Mouse (Mus musculus) midbrain, embryonic 13.5 days (tissue): ENCODE data around the gene Uqcrc1. TPM values are rescaled to one million over a fixed set of nuclear protein-coding genes. Genes with fewer than 3 reads are reported as not detected.

ENCODE experiments used
- ATAC-seq: fragments of 200-750 bp; cut with Nextera tagmentation; 2 replicates; pipeline ENCODE4 v1.8.0; 2017; ENCODE audit warnings: mild to moderate bottlenecking, moderate TSS enrichment, moderate library complexity
- H3K27ac ChIP-seq: fragments of 300-500 bp; sonication (generic); 2 replicates; pipeline ENCODE4 v1.5.1; 2015; ENCODE audit warnings: inconsistent platforms, mild to moderate bottlenecking, moderate library complexity
- H3K27me3 ChIP-seq: fragments of 300-500 bp; sonication (generic); 2 replicates; pipeline ENCODE4 v1.6.1; 2015; ENCODE audit warnings: mild to moderate bottlenecking, inconsistent platforms
- H3K36me3 ChIP-seq: fragments of 300-500 bp; sonication (generic); 2 replicates; pipeline ENCODE4 v1.6.1; 2015; ENCODE audit warnings: mild to moderate bottlenecking, inconsistent platforms
- H3K4me1 ChIP-seq: fragments of 300-500 bp; sonication (generic); replicated peaks from 2 replicates; pipeline ENCODE4 v1.6.1; 2015; ENCODE audit warnings: inconsistent platforms
- H3K4me2 ChIP-seq: fragments of 300-500 bp; sonication (generic); replicated peaks from 2 replicates; pipeline ENCODE4 v1.6.1; 2015; ENCODE audit warnings: moderate library complexity, mild to moderate bottlenecking, inconsistent platforms
- H3K4me3 ChIP-seq: fragments of 300-500 bp; sonication (generic); replicated peaks from 2 replicates; pipeline ENCODE4 v1.5.1; 2015; ENCODE audit warnings: mild to moderate bottlenecking, inconsistent platforms
- H3K9ac ChIP-seq: fragments of 300-500 bp; sonication (generic); replicated peaks from 2 replicates; pipeline ENCODE4 v1.6.1; 2015; ENCODE audit warnings: mild to moderate bottlenecking, inconsistent platforms
- H3K9me3 ChIP-seq: fragments of 300-500 bp; sonication (generic); 2 replicates; pipeline ENCODE4 v1.6.1; 2016; ENCODE audit warnings: mild to moderate bottlenecking, inconsistent platforms
- WGBS: fragments of 180-500 bp; shearing (Covaris S2); methylation state at CpG from one replicate; pipeline ENCODE4 v1.1.7; 2015; 5-methylcytosine and 5-hydroxymethylcytosine counted together
- polyA plus RNA-seq: library from polyadenylated mRNA; unstranded; fragments of >200 nt; fragmentation: Nextera tagmentation; extraction: Ambion mirVana; gene quantifications from 2 replicates; pipeline ENCODE4 v1.2.1, GENCODE M21; 2015

Uqcrc1 gene
- polyA plus RNA-seq: 366 and 383 TPM in 2 replicates

DNA sequence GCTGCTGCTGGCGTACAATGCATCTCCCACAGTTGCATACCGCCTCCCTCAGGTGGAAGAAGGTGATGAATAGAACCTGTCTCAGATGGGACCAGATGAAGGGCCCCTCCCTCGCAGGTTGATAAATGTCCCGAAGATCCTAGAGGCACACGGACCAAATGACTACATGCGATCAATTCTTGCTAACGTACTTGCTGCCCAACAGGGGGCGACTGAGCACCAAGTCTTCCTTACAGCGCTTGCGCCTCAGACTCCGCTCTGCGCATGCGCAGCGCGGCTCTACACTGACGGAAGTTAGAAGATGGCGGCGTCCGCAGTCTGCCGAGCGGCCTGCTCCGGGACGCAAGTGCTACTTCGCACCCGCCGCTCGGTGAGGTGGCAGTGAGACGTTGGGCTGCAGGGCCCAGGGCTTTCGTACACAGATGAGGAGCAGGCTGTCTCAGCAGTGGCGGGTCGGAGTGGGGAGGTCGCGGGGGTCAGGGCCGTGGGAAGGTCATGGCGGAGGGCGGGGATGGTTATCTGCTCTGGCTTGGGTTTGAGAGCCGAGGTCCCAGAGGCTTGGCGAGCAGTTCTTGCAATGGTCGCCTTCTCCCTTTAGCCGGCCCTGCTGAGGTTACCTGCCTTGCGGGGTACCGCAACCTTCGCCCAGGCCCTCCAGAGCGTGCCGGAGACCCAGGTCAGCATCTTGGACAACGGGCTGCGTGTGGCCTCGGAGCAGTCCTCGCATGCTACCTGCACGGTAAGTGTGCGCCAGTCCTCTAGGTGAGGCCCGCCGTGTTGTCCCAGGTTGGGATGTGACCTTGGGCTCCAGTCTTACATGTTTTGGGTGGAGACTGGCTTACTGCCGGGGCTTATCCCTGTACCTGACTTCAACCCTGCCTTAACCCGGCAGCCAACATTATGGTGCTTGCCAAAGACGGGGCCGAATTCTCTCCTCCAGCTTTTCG, at the start of gene Uqcrc1:
Gene Uqcrc1, plus strand, starts transcription at position 216 of the 947 bp plus-strand sequence.
- Histone ChIP-seq H3K4me2 (peak within 1 kb of the TSS; percentile 93), H3K4me1 (peaks cover 6% of the 10 kb centered on the region), H3K27ac (peak within 1 kb of the TSS; percentile 62), H3K9ac (peak within 1 kb of the TSS; percentile 95), H3K9me3 (no peaks in the 10 kb centered on the region), H3K4me3 (peak within 1 kb of the TSS; percentile 97), H3K27me3 (no peaks in the 10 kb centered on the region), H3K36me3 (peaks cover 32% of the 10 kb centered on the region)
- peak; percentile 91 for ATAC-seq
- 1% methylated on average over 58 of the region's 58 CpGs for WGBS

DNA sequence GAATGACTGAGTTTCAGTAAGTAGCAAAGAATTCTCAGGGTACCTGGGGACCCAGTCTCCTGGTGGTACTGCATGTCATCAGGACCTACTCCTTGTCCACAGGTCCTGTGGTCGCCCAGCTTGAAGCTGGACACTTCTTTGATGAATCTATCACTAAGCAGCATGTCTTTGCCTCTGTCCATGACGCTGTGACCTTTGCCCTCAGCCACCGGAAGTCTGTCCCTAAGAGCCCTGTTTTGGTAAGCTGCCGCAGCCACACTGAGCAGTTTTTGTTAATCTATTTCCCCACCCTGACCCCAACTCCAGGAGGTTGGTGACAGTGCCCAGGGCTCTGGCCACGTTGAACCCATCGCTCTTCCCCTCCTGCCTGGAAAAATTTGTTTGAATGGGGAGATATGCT, 24.1 kb upstream of the Uqcrc1 start:
- Histone ChIP-seq H3K27ac (no peak overlapping the region), H3K9me3 (no peaks in the 10 kb centered on the region), H3K4me2 (no peak overlapping the region), H3K4me3 (no peak overlapping the region), H3K9ac (no peak overlapping the region), H3K27me3 (no peaks in the 10 kb centered on the region), H3K36me3 (0 out of 2 replicates have a peak, but pooled peaks cover 4% of the 10 kb centered on the region), H3K4me1 (0 out of 2 replicates have a peak, but pooled peaks cover 2% of the 10 kb centered on the region)
- 68% methylated on average over 6 of the region's 6 CpGs for WGBS
- no peak for ATAC-seq

DNA sequence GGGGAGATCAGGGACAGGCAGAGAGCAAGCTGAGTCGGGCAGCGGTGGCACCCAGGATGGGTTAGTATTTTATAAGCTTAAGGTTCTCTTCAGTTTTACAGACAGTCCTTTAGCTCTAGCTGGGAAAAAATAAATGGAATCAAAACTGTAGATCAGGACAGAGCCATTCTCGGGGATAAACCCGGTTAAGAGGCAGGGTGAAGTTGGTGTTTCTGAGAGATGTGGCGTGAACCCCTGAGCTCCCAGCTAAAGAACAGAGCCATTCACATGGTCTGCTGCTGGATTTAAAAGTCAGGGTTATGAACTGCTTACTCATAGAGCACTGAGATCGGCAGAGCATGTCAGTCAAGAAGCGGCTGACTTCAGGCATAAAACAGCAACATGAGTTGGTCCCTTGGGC, 23.3 kb upstream of the Uqcrc1 start:
- Histone ChIP-seq H3K4me2 (no peak overlapping the region), H3K27ac (no peak overlapping the region), H3K9ac (no peak overlapping the region), H3K36me3 (0 out of 2 replicates have a peak, but pooled peaks cover 4% of the 10 kb centered on the region), H3K4me1 (0 out of 2 replicates have a peak, but pooled peaks cover 2% of the 10 kb centered on the region), H3K4me3 (no peak overlapping the region), H3K27me3 (no peaks in the 10 kb centered on the region), H3K9me3 (no peaks in the 10 kb centered on the region)
- 88% methylated on average over 7 of the region's 7 CpGs for WGBS
- no peak for ATAC-seq

DNA sequence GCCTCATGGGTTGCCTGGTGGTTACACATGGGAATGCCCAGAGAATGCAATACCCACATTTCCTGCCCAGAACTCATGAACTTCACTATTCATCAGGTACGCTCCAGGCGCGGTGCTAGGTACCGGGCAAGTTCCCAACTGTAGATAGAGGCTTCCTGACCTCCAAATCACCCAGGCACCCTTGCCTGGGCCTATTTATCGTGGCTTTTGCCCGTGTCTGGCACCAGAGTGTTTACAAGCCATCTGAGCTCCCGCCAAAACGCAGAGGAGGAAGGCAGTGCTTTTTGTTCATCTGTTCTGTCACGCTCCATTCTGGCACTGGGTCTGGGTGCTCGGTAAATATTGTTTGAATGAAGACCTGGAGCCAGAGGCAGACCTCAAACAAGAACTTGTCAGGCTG, 22.8 kb upstream of the Uqcrc1 start:
- Histone ChIP-seq H3K4me1 (0 out of 2 replicates have a peak, but pooled peaks cover 2% of the 10 kb centered on the region), H3K9me3 (no peaks in the 10 kb centered on the region), H3K9ac (no peak overlapping the region), H3K4me3 (no peak overlapping the region), H3K27me3 (no peaks in the 10 kb centered on the region), H3K4me2 (no peak overlapping the region), H3K27ac (no peak overlapping the region), H3K36me3 (0 out of 2 replicates have a peak, but pooled peaks cover 4% of the 10 kb centered on the region)
- WGBS: 84% methylated on average over 10 of the region's 10 CpGs
- ATAC-seq: no peak

DNA sequence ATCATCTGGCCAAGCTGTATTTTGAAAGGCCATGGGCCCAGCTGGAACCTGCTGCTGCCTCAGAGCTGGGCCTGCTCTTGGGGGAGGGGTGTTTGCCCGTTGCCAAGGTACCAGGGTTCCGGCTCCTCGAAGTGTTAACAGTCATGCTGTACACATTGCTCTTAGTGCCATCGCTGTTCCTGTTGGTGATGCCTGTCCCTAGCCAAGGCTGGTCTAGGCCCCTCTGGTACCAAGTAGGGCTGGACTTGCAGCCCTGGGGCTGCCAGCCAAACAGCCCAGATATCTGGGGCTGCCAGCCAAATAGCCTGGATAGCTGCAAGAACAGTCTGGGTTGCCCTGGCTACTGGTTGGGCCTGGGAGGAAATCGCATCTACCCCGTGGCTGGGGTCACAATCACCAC, 21.9 kb upstream of the Uqcrc1 start, which contains the start of gene Tmem89:
Gene Tmem89, plus strand, starts transcription at position 129 of the 400 bp plus-strand sequence.
- peak; percentile 72 for ATAC-seq
- 0 out of 2 replicates have a peak, but pooled peaks cover 4% of the 10 kb centered on the region for H3K36me3 ChIP-seq
- no peak within 1 kb of the TSS for H3K27ac ChIP-seq
- WGBS: 62% methylated on average over 6 of the region's 6 CpGs
- H3K4me3 ChIP-seq: no peak within 1 kb of the TSS
- peak within 1 kb of the TSS; percentile 23; the same call in 1 of the 2 replicates for H3K9ac ChIP-seq
- H3K27me3 ChIP-seq: no peaks in the 10 kb centered on the region
- H3K4me2 ChIP-seq: no peak within 1 kb of the TSS
- H3K9me3 ChIP-seq: no peaks in the 10 kb centered on the region
- 0 out of 2 replicates have a peak, but pooled peaks cover 2% of the 10 kb centered on the region for H3K4me1 ChIP-seq

DNA sequence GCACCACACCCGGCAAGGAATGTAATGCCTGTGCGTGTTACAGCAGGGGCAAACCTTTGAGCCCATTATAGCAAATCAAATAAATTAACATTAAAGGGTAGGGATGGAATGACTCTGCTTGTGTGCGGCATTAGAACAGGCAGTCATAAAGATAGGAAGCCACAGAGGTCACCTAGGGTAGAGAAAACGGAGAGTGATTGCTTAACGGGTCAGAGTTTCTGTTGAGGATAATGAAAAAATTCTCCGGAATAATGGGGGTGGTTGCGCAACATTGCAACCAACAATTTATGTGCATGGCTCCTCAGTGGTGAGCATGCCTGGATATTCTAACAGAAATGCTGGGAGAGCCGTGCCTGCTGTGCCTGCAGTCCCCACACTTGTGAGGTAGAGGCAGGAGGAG, 10.5 kb upstream of the Uqcrc1 start:
- H3K36me3 ChIP-seq: no peaks in the 10 kb centered on the region
- H3K27ac ChIP-seq: no peak overlapping the region
- no peak for ATAC-seq
- H3K4me3 ChIP-seq: no peak overlapping the region
- WGBS: 80% methylated on average over 8 of the region's 8 CpGs
- H3K9ac ChIP-seq: no peak overlapping the region
- no peaks in the 10 kb centered on the region for H3K27me3 ChIP-seq
- H3K4me2 ChIP-seq: no peak overlapping the region
- H3K9me3 ChIP-seq: no peaks in the 10 kb centered on the region
- no peaks in the 10 kb centered on the region for H3K4me1 ChIP-seq

DNA sequence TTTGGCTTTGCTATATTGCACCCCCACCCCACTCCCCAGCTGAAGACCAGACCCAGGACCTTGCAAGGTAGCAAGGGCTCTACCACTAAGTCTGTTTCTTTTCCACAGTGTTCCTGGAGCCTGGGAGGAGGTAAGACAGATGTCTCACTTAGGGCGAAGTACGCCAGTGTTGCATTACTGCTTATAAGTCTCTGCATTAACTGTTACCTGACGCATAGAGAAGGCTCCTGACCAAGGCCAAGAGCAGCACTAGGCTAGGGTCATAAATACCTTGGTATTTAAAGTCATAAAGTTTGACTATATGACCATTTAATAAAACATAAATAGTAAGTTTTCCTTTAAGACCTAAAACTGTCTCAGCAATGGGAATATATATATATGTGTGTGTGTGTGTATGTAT, 8.0 kb upstream of the Uqcrc1 start:
- Histone ChIP-seq H3K27me3 (no peaks in the 10 kb centered on the region), H3K27ac (no peak overlapping the region), H3K36me3 (no peaks in the 10 kb centered on the region), H3K9ac (no peak overlapping the region), H3K9me3 (no peaks in the 10 kb centered on the region), H3K4me2 (no peak overlapping the region), H3K4me3 (no peak overlapping the region), H3K4me1 (no peaks in the 10 kb centered on the region)
- ATAC-seq: no peak
- 88% methylated on average over 3 of the region's 3 CpGs for WGBS

DNA sequence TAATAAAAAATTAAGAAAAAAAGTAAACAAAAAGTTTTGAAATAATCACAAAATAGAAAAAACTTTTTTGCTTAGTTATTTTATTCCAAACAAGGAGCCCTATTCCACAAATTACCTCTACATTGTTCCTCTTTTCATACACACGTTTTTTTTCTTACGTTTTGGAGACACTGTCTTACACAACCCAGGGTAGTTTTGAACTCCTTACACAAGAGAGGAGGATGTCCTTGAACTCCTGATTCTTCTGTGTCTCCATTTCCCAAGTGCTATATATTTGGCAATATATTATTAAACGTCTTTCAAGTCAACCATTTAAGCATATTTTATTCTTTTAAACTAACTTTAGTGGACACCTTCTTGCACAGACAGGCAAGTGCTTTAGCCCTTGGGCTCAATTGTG, 442 bp upstream of the Uqcrc1 start:
- WGBS: 15% methylated on average over 3 of the region's 3 CpGs
- Histone ChIP-seq H3K4me3 (peak overlapping the region; percentile 97; the same call in 1 of the 2 replicates), H3K27me3 (no peaks in the 10 kb centered on the region), H3K4me1 (peaks cover 6% of the 10 kb centered on the region), H3K27ac (no peak overlapping the region), H3K4me2 (peak overlapping the region; percentile 36), H3K9me3 (no peaks in the 10 kb centered on the region), H3K9ac (no peak overlapping the region), H3K36me3 (peaks cover 25% of the 10 kb centered on the region)
- no peak; the same call in 1 of the 2 replicates for ATAC-seq

DNA sequence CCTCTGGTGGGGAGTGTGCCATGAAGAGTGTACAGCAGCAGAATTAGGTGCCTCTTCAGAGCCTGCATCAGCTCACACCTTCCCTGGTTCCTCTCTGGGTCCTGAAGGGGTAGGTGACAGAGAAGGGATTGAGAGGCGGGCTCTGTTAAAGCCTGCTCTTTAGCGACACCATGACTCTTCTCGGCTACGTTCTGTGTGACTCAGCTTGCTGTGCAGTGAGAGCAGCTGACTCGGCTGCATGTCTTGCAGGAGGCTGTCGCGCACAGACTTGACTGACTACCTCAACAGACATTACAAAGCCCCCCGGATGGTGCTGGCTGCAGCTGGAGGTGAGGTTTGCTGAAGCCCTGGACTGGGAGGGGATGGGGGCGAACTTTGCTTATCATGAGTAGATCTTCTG, 8.7 kb downstream of the Uqcrc1 start:
- no peaks in the 10 kb centered on the region for H3K9me3 ChIP-seq
- no peak for ATAC-seq
- H3K9ac ChIP-seq: no peak overlapping the region
- no peak overlapping the region for H3K4me2 ChIP-seq
- no peak overlapping the region for H3K4me3 ChIP-seq
- WGBS: 85% methylated on average over 9 of the region's 9 CpGs
- H3K27ac ChIP-seq: no peak overlapping the region
- no peaks in the 10 kb centered on the region for H3K27me3 ChIP-seq
- H3K36me3 ChIP-seq: peaks cover 92% of the 10 kb centered on the region
- H3K4me1 ChIP-seq: no peaks in the 10 kb centered on the region

DNA sequence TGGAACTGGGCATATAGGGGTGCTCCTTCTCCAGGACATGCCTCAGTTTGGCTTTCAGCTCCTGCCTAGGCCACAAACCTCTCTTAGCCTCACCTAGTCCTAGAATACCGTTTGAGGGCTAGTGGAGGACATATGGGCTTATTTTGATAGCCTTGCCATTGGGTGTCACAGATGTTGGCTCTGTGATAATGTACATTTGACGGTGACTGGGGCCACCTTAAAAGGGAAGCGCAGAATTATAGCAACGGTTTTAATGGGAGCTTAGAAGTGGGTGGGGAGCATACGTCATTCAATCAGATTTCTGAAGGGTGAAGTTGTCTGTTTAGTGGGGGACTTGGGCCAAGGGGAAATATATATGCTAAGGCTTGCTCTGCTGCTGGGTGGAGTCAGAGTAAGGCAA, 9.2 kb downstream of the Uqcrc1 start:
- 90% methylated on average over 5 of the region's 5 CpGs for WGBS
- H3K27me3 ChIP-seq: no peaks in the 10 kb centered on the region
- ATAC-seq: no peak

DNA sequence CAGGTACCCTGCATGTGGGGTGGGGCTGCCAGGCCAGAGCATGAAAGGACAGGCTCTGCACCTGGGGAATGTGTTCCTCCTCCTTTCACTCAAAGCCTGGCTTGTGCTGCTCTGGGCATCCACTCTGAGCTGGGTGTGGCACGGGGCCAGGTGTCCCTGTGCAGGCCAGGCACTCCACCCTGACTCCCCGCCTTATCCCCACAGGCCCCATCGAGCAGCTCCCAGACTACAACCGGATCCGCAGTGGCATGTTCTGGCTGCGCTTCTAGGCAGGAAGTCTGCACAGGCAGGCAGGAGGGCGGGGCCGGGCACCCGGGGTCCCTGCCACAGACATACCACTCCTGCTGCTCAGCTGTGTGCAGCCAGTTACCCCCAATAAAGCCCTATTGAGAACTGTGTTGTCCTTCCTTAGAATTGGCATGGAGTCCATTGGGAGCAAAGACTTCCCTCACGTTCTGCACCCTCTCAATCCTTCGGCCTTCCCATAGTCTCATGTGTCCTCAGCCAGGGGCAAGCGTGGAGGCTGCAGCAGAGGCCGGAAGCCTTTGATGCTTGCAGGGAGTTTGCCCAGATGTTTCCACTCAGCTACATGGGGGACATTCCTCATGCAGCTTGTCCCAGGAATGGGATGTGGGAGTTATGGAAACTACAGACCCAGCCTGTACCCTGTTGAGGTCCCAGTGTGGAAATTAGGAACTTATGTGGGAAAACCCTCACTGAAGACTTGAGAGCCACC, 13.0 kb downstream of the Uqcrc1 start:
- no peak overlapping the region for H3K27ac ChIP-seq
- H3K9me3 ChIP-seq: no peaks in the 10 kb centered on the region
- H3K36me3 ChIP-seq: peaks cover 68% of the 10 kb centered on the region

More for the DNA sequence above, 9.2 kb downstream of the Uqcrc1 start:
- H3K27ac ChIP-seq: no peak overlapping the region
- no peak overlapping the region for H3K9ac ChIP-seq
- H3K9me3 ChIP-seq: no peaks in the 10 kb centered on the region
- no peaks in the 10 kb centered on the region for H3K4me1 ChIP-seq
- peaks cover 95% of the 10 kb centered on the region for H3K36me3 ChIP-seq
- no peak overlapping the region for H3K4me3 ChIP-seq
- no peak overlapping the region for H3K4me2 ChIP-seq

More for the DNA sequence above, 13.0 kb downstream of the Uqcrc1 start:
- Histone ChIP-seq H3K27me3 (peaks cover 22% of the 10 kb centered on the region), H3K4me3 (no peak overlapping the region), H3K4me2 (no peak overlapping the region), H3K4me1 (no peaks in the 10 kb centered on the region), H3K9ac (no peak overlapping the region)
- ATAC-seq: no peak
- 84% methylated on average over 13 of the region's 13 CpGs for whole genome bisulfite sequencing
